Mouse (Mus musculus): ENCODE results near the gene Cdkl2. TPM values are rescaled to one million over a fixed set of nuclear protein-coding genes. Genes with fewer than 3 reads are reported as not detected.

The Cdkl2 gene
- 0.25 and 0.35 TPM in 2 replicates for polyA plus RNA-seq (2016; fragmentation: Nextera tagmentation; extraction: Ambion mirVana)

DNA sequence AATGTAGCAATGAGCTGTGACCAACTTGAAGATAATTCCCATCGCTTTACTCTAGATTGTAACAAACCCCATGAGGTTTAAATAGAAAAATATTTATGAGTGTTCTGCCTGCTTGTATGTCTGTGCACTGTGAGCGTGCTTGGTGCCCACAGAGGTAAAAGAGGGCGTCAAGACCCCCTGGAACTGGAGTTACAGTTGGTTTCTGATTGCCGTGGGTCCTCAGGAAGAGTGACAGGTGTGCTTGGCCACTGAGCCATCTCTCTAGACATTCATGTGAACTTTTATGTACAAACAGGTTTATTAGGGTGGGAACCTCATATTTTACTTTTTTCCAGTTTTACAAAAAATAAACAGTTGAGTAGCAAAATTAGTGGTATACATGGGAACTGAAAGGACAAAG, at the start of gene Cdkl2:
Cdkl2 (minus strand) TSS at position 101 of the 400 bp plus-strand sequence.
- Histone ChIP-seq H3K4me1 (peaks cover 13% of the 10 kb centered on the region), H3K9ac (peak within 1 kb of the TSS; percentile 67), H3K4me3 (peak within 1 kb of the TSS; percentile 76), H3K9me3 (replicated peaks) (no peaks in the 10 kb centered on the region), H3K4me2 (peak within 1 kb of the TSS; percentile 93), H3K27ac (0 out of 2 replicates have a peak within 1 kb of the TSS, but pooled peaks have one; percentile 36), H3K36me3 (no peaks in the 10 kb centered on the region), H3K27me3 (replicated peaks) (peaks cover 31% of the 10 kb centered on the region)
- no peak for ATAC-seq
- WGBS (ENCODE audit: insufficient replicate concordance), result 67% methylated on average over 4 of the region's 4 CpGs

DNA sequence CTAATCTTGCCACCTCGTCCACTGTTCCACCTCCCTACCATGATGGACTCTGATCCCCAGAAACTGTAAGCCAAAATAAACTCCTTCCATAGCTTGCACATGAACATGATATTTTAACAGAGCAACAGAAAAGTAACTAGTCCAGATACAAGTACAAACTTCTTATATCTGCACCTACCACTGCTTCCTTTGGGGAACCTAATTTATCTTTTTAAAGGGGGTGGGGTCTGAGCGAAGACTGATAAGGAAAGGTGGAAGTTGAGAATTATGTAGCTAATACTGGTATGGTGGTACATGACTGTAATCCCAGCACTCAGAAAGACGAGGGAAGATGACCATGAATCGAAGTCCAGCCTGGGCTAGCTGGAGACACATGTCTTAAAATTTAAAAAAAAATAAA, 43.8 kb upstream of the Cdkl2 start:
- ATAC-seq, result no peak
- H3K4me3 ChIP-seq, result no peak overlapping the region
- H3K4me1 ChIP-seq, result peaks cover 10% of the 10 kb centered on the region
- no peak overlapping the region for H3K27ac ChIP-seq
- no peaks in the 10 kb centered on the region for H3K36me3 ChIP-seq
- H3K4me2 ChIP-seq, result no peak overlapping the region
- no peak overlapping the region for H3K9ac ChIP-seq
- WGBS (ENCODE audit: insufficient replicate concordance), result 73% methylated on average over 4 of the region's 4 CpGs
- H3K27me3 ChIP-seq (replicated peaks), result no peaks in the 10 kb centered on the region
- no peaks in the 10 kb centered on the region for H3K9me3 ChIP-seq (replicated peaks)

DNA sequence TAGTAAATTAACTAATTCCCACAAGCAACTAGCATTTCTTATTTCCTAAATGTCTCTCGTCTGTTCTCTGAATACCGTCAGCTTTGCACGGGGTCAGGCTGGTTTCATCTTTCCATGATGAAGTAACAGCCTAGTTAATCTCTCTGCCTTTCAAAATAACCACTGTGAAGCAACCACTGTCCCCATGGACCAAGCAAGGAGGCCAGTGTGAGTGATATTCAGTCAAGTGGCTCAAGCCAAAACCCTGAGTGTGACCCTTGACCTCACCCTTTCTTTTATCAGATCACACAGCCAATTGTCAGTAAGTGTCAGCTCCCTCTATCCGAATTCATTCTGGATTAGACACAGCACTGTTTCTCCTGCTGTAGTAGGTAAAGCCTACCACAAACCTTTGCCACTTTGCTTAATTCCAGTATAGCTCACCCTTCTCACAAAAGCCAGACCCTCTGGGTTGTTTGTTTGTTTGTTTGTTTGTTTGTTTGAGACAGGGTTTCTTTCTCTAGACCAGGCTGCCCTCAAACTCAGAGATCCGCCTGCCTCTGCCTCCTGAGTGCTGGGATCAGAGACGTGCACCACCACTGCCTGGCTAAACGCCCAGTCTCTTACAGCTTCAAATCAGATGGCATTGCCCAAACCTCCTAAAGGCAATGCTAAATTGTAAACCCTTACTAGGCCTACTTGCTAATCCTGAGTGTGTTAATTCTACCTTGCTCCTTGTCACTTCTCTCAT, 42.3 kb upstream of the Cdkl2 start:
- H3K27ac ChIP-seq, result no peak overlapping the region
- H3K4me3 ChIP-seq, result no peak overlapping the region
- H3K9ac ChIP-seq, result no peak overlapping the region
- no peaks in the 10 kb centered on the region for H3K9me3 ChIP-seq (replicated peaks)
- H3K27me3 ChIP-seq (replicated peaks), result no peaks in the 10 kb centered on the region
- 82% methylated on average over 7 of the region's 7 CpGs for WGBS (ENCODE audit: insufficient replicate concordance)
- peaks cover 24% of the 10 kb centered on the region for H3K4me1 ChIP-seq
- no peaks in the 10 kb centered on the region for H3K36me3 ChIP-seq
- H3K4me2 ChIP-seq, result no peak overlapping the region
- ATAC-seq, result no peak

DNA sequence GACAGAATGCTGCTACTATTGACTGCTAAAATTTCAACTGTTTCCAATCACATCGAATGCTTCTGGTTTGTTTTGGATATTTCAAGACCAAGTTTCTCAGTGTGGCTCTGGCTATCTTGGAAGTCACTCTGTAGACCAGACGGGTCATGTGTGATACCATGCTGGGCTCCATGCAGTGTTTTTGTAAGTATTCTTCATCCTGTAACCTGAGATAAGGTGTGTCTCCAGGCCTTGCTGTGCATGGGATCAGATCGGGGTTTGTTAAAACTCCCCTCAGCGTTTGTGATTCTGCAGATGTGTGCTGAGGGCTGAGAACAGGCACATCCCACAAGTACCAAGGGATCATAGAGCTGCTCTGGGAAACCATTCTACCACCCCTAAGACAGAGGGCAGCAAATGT, 41.6 kb upstream of the Cdkl2 start:
- H3K9ac ChIP-seq, result no peak overlapping the region

DNA sequence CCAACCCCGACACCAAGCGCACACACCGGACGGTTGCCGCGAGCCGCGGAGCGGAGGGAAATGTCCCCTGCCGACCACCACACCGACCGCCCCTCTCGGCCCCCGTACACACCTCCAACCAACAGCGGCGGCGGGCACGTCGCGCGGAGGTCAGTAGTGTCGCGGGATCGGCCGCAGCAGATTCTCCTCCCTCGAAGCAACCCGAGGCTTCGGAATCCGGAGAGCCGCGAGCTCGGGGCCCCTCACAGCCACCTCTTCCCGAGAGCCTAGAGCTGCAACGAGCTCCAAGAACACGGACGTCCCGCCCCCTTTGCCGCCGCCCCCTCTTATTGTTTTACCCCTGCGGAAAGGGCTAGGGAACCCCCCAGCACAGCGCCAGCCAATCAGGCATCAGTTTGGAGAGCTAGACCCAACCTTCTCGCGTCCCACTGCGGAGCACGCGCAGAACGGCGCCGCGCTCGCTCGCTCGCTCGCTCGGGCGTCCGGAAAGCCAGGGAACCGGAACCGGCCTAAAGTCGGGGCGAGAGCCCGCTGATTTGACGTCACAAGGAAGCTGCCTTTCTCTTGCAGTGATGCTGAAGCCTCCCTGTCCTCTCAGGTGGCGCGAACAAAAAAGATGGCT, 39.8 kb upstream of the Cdkl2 start, which contains the start of gene G3bp2:
G3bp2 (minus strand) TSS at position 303 of the 622 bp plus-strand sequence.
- H3K9ac ChIP-seq, result peak within 1 kb of the TSS; percentile 92

More for the DNA sequence above, 41.6 kb upstream of the Cdkl2 start:
- 45% methylated on average over 4 of the region's 4 CpGs for WGBS (ENCODE audit: insufficient replicate concordance)
- Histone ChIP-seq H3K4me3 (no peak overlapping the region), H3K4me2 (no peak overlapping the region), H3K27me3 (replicated peaks) (no peaks in the 10 kb centered on the region), H3K27ac (no peak overlapping the region), H3K4me1 (peaks cover 32% of the 10 kb centered on the region), H3K36me3 (no peaks in the 10 kb centered on the region), H3K9me3 (replicated peaks) (no peaks in the 10 kb centered on the region)
- ATAC-seq, result no peak

DNA sequence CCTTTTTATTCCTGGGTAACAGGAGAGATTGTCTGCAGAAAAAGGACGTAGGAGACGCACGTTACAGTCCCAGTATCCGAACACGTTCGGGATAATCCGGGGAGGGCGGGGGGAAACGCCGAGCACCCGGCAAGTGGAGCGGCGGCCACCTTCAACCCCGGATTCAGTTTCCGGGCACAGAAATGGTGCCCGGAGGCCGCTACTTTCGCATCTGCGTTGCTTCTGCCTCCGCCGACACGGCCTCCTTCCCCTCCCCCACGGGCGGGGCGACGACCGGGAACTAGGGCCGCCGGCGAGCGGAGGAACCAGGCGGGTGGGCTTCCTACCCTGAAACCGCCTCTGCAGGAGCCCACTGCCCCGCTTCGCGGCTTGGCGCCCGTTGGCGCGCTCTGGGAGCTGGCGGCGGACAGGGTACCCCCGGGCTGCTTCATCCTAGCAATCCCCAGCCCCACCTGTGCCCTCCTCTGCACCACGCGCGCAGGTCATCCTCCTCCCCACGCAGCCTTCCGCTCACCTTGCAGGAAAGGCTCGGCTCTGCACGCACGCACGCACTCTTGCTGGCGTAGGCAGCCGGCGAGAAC, 39.2 kb upstream of the Cdkl2 start:
- peak overlapping the region; percentile 91 for H3K27ac ChIP-seq
- H3K4me1 ChIP-seq, result peaks cover 50% of the 10 kb centered on the region
- H3K27me3 ChIP-seq (replicated peaks), result no peaks in the 10 kb centered on the region
- peak overlapping the region; percentile 90 for H3K4me3 ChIP-seq
- H3K9me3 ChIP-seq (replicated peaks), result no peaks in the 10 kb centered on the region
- peak; percentile 57 for ATAC-seq
- H3K4me2 ChIP-seq, result peak overlapping the region; percentile 97
- peak overlapping the region; percentile 92 for H3K9ac ChIP-seq
- H3K36me3 ChIP-seq, result no peaks in the 10 kb centered on the region
- WGBS (ENCODE audit: insufficient replicate concordance), result under 1% methylated on average over 55 of the region's 55 CpGs

More for the DNA sequence above, 39.8 kb upstream of the Cdkl2 start, which contains the start of gene G3bp2:
- H3K4me2 ChIP-seq, result peak within 1 kb of the TSS; percentile 97
- no peaks in the 10 kb centered on the region for H3K9me3 ChIP-seq (replicated peaks)
- peak; percentile 96 for ATAC-seq
- H3K4me3 ChIP-seq, result peak within 1 kb of the TSS; percentile 90
- H3K27ac ChIP-seq, result peak within 1 kb of the TSS; percentile 91
- no peaks in the 10 kb centered on the region for H3K36me3 ChIP-seq
- WGBS (ENCODE audit: insufficient replicate concordance), result under 1% methylated on average over 65 of the region's 65 CpGs
- H3K4me1 ChIP-seq, result peaks cover 48% of the 10 kb centered on the region
- no peaks in the 10 kb centered on the region for H3K27me3 ChIP-seq (replicated peaks)

DNA sequence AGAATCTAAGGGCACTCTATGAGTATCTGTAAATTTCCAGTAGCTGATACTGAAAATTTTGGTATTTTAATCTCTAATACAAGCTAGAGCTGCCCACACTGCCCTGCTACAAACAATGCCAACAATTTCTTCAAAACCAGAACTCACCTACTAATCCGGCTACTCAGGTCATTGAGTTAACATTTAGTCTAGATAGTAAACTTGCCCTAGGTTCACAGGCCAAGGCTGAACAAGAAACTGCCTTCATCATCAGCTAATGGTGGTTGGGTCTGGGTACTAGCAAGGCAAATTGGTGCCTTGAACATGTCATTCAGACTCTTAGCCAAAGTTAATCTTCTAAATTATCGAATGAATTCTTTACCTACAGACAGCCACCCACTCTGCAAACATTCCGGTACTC, 37.6 kb upstream of the Cdkl2 start:
- Histone ChIP-seq H3K4me2 (peak overlapping the region; percentile 97), H3K4me3 (peak overlapping the region; percentile 90), H3K36me3 (peaks cover 3% of the 10 kb centered on the region; the same call in 1 of the 2 replicates), H3K9me3 (replicated peaks) (no peaks in the 10 kb centered on the region), H3K9ac (peak overlapping the region; percentile 92; the same call in 1 of the 2 replicates), H3K4me1 (peaks cover 56% of the 10 kb centered on the region), H3K27me3 (replicated peaks) (no peaks in the 10 kb centered on the region), H3K27ac (no peak overlapping the region)
- ATAC-seq, result no peak
- WGBS (ENCODE audit: insufficient replicate concordance), result 68% methylated on average over 3 of the region's 3 CpGs

DNA sequence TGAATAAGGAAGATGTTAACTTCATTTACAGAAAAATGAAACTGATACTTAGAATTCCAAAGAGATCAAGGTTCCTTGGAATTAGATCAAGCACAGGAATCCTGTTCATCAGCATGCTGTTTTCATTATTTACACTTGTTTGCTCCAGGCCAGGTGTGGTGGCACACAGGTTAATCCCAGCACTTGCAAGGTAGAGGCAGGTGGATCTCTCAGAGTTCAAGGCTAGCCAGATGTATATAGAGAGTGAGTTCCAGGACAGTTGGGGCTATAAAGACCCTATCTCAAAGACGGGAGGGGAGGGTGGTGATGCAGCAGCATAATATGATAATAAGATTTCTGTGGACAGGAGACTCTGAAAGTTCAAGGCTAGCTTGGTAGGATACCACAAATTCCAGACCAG, 36.7 kb upstream of the Cdkl2 start:
- peaks cover 65% of the 10 kb centered on the region for H3K4me1 ChIP-seq
- ATAC-seq, result no peak
- H3K9me3 ChIP-seq (replicated peaks), result no peaks in the 10 kb centered on the region
- H3K27ac ChIP-seq, result 0 out of 2 replicates have a peak overlapping the region, but pooled peaks have one; percentile 14
- H3K27me3 ChIP-seq (replicated peaks), result no peaks in the 10 kb centered on the region
- WGBS (ENCODE audit: insufficient replicate concordance), result 23% methylated on average over 1 of the region's 1 CpGs
- 0 out of 2 replicates have a peak overlapping the region, but pooled peaks have one; percentile 16 for H3K4me2 ChIP-seq
- H3K4me3 ChIP-seq, result no peak overlapping the region
- peaks cover 3% of the 10 kb centered on the region; the same call in 1 of the 2 replicates for H3K36me3 ChIP-seq
- H3K9ac ChIP-seq, result no peak overlapping the region; the same call in 1 of the 2 replicates

DNA sequence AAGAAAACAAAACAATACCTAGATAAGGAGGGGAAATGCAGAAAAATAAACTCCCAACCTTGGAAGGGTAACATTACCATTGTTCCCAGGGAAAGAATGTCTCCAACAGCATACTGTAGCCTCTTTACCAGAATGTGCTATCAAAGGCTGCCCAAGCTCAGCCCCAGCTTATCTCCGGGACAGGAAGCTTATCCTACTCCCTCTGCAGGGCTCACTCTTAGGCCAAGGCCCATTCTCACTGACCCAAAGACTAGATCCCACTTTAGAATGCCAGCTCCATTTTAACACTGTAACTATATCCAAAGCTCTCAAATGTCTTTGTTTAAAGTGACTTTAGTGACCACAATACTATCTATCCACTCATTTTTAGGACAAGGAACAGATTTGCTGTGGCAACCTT, 35.6 kb upstream of the Cdkl2 start:
- Histone ChIP-seq H3K4me3 (no peak overlapping the region), H3K36me3 (peaks cover 3% of the 10 kb centered on the region; the same call in 1 of the 2 replicates), H3K4me2 (peak overlapping the region; percentile 33), H3K4me1 (peaks cover 74% of the 10 kb centered on the region), H3K9ac (no peak overlapping the region), H3K9me3 (replicated peaks) (no peaks in the 10 kb centered on the region), H3K27ac (no peak overlapping the region), H3K27me3 (replicated peaks) (no peaks in the 10 kb centered on the region)
- no peak for ATAC-seq
- WGBS (ENCODE audit: insufficient replicate concordance), result 6% methylated on average over 1 of the region's 1 CpGs

DNA sequence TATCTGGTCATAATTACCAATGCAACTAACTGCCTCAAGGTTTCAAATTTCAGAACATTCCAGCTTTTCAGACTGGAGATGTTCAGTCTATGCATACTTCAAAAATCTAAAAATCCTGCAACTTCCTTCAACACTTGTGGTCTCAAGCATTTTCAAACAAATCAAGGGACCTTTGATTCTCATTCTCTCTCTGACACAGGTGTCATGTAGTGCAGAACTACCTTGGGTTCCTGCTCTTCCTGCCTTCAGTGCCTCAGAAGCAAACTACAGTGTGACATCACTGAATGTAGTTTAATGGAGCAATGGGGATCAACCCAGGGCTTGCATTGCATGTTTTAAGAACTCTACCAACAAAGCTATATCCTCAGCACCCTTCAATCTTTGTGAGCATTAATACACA, 35.1 kb upstream of the Cdkl2 start:
- ATAC-seq, result no peak
- H3K4me1 ChIP-seq, result peaks cover 76% of the 10 kb centered on the region
- no peak overlapping the region for H3K4me3 ChIP-seq
- H3K9me3 ChIP-seq (replicated peaks), result no peaks in the 10 kb centered on the region
- no peak overlapping the region for H3K9ac ChIP-seq
- peaks cover 3% of the 10 kb centered on the region; the same call in 1 of the 2 replicates for H3K36me3 ChIP-seq
- H3K4me2 ChIP-seq, result peak overlapping the region; percentile 33
- 0 out of 2 replicates have a peak overlapping the region, but pooled peaks have one; percentile 20 for H3K27ac ChIP-seq
- H3K27me3 ChIP-seq (replicated peaks), result no peaks in the 10 kb centered on the region

DNA sequence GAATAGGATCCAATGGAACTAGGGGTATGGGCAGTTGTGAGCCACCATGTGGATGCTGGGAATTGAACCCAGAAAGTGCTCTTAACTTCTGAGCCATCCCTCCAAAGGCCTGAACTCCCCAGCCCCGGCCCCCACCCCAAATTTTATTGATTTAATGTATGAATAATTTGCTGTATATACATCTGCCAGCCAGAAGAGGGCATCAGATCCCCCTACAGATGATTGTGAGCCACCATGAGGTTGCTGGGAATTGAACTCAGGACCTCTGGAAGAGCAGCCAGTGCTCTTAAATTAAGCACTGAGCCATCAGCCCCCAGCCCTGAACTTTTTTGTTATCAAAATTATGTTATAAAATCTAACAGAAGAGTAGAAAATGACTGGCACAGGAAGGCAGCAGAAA, 32.6 kb upstream of the Cdkl2 start:
- Histone ChIP-seq H3K4me2 (no peak overlapping the region), H3K36me3 (peaks cover 14% of the 10 kb centered on the region), H3K9me3 (replicated peaks) (no peaks in the 10 kb centered on the region), H3K27me3 (replicated peaks) (no peaks in the 10 kb centered on the region), H3K4me3 (no peak overlapping the region), H3K9ac (no peak overlapping the region), H3K4me1 (peaks cover 65% of the 10 kb centered on the region), H3K27ac (no peak overlapping the region)
- WGBS (ENCODE audit: insufficient replicate concordance), result 37% methylated on average over 1 of the region's 1 CpGs
- ATAC-seq, result no peak

DNA sequence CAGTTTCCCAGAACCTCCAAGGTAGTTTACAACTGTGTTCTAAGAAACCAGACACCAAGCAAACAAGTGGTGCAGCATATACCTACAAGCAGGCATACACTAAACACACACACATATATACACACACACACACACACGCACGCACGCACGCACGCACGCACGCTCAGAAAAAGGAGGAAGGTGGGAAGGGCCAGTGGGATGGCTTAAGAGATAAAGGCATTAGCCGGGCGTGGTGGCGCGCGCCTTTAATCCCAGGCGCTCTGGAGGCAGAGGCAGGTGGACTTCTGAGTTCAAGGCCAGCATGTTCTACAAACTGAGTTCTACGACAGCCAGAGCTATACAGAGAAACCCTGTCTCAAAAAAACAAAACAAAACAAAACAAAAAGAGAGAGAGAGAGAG, 30.4 kb upstream of the Cdkl2 start:
- Histone ChIP-seq H3K27ac (peak overlapping the region; percentile 40), H3K4me2 (peak overlapping the region; percentile 37), H3K4me1 (peaks cover 44% of the 10 kb centered on the region), H3K27me3 (replicated peaks) (no peaks in the 10 kb centered on the region), H3K9ac (no peak overlapping the region; the same call in 1 of the 2 replicates), H3K9me3 (replicated peaks) (no peaks in the 10 kb centered on the region), H3K4me3 (no peak overlapping the region), H3K36me3 (peaks cover 32% of the 10 kb centered on the region)
- 43% methylated on average over 14 of the region's 14 CpGs for WGBS (ENCODE audit: insufficient replicate concordance)
- peak; percentile 80 for ATAC-seq

All from liver, embryonic 12.5 days (tissue).